Mouse (Mus musculus) spleen, postnatal 4 days (tissue): ENCODE measurements around the gene Eno1.
A peak's percentile ranks its signal among the peaks of the same experiment; 100 is the strongest.
"Not testable (repeated sequence)": the region's sequence is repeated elsewhere in the genome, so short reads cannot be mapped to it uniquely, and the experiment has no call there.

ENCODE experiments used
- DNase-seq, 2 experiments: peaks; one replicate each; pipeline ENCODE4 v3.0.0; 2022; ENCODE audit warnings: low spot score in 2 of 2

Eno1 gene

GRCm38 (mm10) chr4:150281018-150281761 is 44.7 kb downstream of the Eno1 start, which contains the start of gene Rere:
Gene Rere (plus strand): TSS chr4:150281646.
- DNase-seq, result peak; percentile 98 to 99

DNA sequence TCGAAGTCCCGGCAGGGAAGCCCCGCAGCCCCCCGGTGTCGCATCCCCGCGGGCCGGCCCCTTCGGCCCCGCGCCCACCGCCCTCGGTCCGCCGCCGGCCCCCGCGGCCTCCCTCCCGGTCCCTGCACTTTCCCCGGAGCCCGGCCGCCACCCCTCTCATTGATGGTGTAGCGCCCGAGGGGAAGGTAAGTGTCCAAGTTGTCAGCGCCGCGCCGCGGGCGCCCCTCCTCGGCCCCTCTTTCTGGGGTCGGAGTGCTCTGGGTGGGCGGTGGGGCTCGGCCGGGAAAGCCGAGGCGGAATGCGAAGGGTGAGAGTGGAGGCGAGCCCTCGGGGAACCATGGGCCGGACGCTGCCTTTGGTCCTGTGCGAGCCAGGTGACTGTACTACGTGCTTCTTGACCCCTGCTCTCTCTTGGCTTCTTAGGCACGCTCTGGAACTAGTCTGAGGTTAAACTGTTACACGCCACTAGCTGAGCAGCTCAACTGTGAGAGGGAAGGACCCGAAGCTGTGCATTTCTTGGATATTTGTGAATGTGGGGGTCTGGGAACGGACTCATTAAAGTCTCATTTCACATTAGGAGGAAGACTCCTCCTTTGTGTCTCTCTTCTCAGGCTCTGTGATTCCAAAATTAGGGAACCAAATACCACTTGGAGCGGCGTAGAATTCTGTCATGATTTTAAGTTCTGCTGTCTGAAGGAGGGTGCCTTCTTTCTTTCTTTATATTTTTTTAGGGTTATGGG is 45.5 kb downstream of the Eno1 start:
- peak; percentile 49 to 80 for DNase-seq

GRCm38 (mm10) chr4:150282631-150283334 is 46.3 kb downstream of the Eno1 start:
- DNase-seq, result no peak

- no peak for DNase-seq
Observed at GRCm38 (mm10) chr4:150283335-150283638, 46.8 kb downstream of the Eno1 start.

- DNase-seq, result no peak
Observed at GRCm38 (mm10) chr4:150283993-150284392, 47.5 kb downstream of the Eno1 start.

GRCm38 (mm10) chr4:150286980-150287379 is 50.5 kb downstream of the Eno1 start:
- DNase-seq, result no peak

- not testable (repeated sequence) for DNase-seq
Observed at GRCm38 (mm10) chr4:150287463-150287862, 50.9 kb downstream of the Eno1 start.

- DNase-seq, result no peak
Observed at GRCm38 (mm10) chr4:150291900-150292299, 55.4 kb downstream of the Eno1 start.

DNA sequence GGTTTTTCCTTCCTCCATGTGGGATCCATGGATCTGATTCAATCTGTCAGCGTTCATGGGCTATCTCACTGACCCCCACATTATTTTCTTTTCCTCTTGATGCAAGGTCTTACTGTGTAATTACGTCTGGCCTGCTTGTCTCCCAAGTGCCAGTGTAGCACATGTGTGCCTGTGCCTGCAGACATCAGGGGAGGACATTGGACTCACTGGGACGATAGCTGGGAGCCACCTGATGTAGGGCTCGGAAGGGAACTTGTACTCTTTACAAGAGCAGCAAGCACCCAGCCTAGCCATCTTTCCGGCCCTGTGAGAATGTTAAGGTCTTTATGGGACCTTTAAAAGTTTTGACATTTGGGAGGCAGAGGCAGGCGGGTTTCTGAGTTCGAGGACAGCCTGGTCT is 58.3 kb downstream of the Eno1 start:
- no peak for DNase-seq

- no peak for DNase-seq
Observed at GRCm38 (mm10) chr4:150295966-150296365, 59.4 kb downstream of the Eno1 start.
